Mouse (Mus musculus): ENCODE data around the gene Zbtb33.

- no peak for TF ChIP-seq CTCF (IDR thresholded peaks at IDR 0.05; ENCODE audit: extremely low read depth, insufficient read depth, insufficient read length, insufficient replicate concordance)
- TF ChIP-seq POLR2A (IDR thresholded peaks at IDR 0.05; ENCODE audit: low read depth, low read length), result no peak
These were observed 27.5 kb downstream of the Zbtb33 start for GRCm38 (mm10) chrX:38216986-38217675.

Data from spleen, adult 2 months (tissue).